Mouse (Mus musculus): ENCODE results near the gene Fam43a. TPM values are rescaled to one million over a fixed set of nuclear protein-coding genes. Genes with fewer than 3 reads are reported as not detected.
A peak's percentile ranks its signal among the peaks of the same experiment; 100 is the strongest.

Fam43a gene
- polyA plus RNA-seq, 1 experiment, result 19.4 TPM

DNA sequence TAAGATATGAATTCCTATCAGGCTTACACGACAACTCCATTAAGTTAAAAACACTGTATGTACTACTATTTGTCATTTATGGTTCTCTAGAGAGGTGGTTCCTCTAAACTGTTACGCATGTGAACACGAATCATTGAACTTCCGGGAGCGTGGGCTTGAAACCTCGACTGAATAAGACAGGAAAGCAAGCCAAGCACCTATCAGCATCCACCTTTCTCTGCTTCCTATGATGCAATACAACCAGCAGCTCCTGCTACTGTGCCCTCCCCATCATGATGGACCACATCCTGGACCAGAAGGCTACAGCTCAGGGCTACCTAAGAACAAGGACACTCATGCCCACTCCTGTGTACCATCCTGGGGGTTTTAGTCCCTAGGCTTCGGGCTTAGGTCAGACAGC is 24.1 kb downstream of the Fam43a start:
- TF ChIP-seq POLR2A (IDR thresholded peaks at IDR 0.05; ENCODE audit: low read depth, low read length) (no peak), CTCF (IDR thresholded peaks at IDR 0.05; ENCODE audit: borderline replicate concordance, insufficient read depth, low read length) (no peak)
- no peaks in the 10 kb centered on the region for H3K4me1 ChIP-seq (ENCODE audit: control insufficient read depth, insufficient read depth, low read length)
- H3K4me3 ChIP-seq (ENCODE audit: insufficient read depth, low read length), result no peak overlapping the region
- no peak overlapping the region for H3K27ac ChIP-seq (ENCODE audit: insufficient read depth, low read length)

DNA sequence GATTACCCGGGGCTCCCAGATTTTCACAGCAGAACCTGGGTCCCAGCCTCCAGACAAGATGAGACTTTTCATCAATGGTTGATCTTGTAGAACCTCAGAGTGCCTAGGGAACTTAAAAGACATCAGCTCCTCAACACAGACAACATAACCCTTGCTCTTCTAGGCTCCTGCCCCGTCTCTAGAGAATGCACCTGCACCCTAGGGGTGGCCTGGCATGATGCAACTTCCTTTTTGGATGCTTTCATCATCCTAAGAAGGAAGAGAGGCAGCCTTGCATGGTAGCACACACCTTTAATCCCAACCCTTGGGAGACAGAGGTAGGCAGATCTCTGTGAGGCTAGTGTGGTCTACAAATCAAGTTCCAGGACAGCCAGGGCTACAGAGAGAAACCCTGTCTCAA is 25.1 kb downstream of the Fam43a start:
- Histone ChIP-seq H3K27ac (ENCODE audit: insufficient read depth, low read length) (no peak overlapping the region), H3K4me1 (ENCODE audit: control insufficient read depth, insufficient read depth, low read length) (no peaks in the 10 kb centered on the region), H3K4me3 (ENCODE audit: insufficient read depth, low read length) (no peak overlapping the region)
- TF ChIP-seq POLR2A (IDR thresholded peaks at IDR 0.05; ENCODE audit: low read depth, low read length) (no peak), CTCF (IDR thresholded peaks at IDR 0.05; ENCODE audit: borderline replicate concordance, insufficient read depth, low read length) (no peak)

DNA sequence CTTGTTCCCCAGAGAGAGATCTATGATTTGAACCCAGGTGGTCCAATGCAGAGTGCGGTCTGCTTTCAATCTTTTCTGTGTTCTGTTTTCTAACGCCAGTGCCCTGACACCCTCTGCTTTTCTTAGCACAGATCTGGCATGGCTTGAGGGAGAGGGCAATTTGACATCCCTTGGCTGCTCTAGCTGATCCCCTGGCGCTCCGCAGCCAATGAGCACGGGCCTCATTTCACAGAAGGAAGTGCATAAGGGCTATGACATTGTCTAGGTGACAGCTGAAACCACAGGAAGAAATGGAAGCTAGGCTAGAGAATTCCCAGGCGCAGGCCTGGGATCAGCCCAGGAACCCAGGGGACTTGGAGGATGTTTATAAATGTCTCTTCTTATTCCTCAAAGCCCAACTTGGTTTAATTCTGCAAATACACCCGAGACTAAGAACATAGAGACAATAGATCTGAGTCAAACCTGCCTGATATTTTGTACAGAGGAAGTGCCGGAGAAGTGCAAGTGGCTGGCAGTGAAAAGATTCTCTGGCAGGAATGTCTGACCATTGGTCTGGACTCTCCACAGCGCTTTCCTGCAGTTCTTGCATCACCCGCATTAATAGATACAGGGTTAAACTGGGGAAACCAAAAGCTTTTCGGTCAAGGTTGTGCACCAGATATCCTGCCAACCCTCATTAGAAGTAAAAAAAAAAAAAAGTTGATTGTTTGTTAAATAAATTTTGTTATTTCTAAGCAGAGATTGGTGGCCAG is 28.2 kb downstream of the Fam43a start:
- H3K27ac ChIP-seq (ENCODE audit: insufficient read depth, low read length), result no peak overlapping the region
- TF ChIP-seq CTCF (IDR thresholded peaks at IDR 0.05; ENCODE audit: borderline replicate concordance, insufficient read depth, low read length) (no peak), POLR2A (IDR thresholded peaks at IDR 0.05; ENCODE audit: low read depth, low read length) (no peak)

DNA sequence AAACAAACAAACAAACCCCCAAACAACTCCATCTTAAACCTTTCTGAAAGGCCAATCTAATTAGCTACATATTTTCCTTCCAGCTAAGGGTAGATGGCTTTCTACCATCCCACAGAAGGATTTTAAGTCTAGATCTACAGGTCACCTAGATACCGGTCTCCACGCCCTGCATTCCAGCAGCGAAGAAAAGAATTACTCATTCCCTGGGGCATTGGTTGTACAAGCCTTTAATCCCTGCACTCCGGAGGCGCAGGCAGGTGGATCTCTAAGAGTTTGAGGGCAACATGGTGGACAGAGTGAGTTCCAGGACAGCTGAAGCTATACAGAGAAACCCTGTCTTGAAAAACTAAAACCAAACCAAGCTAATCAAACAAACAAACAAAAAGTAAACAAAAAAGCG is 28.9 kb downstream of the Fam43a start:
- no peak for TF ChIP-seq POLR2A (IDR thresholded peaks at IDR 0.05; ENCODE audit: low read depth, low read length)
- no peak for TF ChIP-seq CTCF (IDR thresholded peaks at IDR 0.05; ENCODE audit: borderline replicate concordance, insufficient read depth, low read length)
- no peak overlapping the region for H3K4me3 ChIP-seq (ENCODE audit: insufficient read depth, low read length)
- H3K27ac ChIP-seq (ENCODE audit: insufficient read depth, low read length), result no peak overlapping the region
- no peaks in the 10 kb centered on the region for H3K4me1 ChIP-seq (ENCODE audit: control insufficient read depth, insufficient read depth, low read length)

More for the DNA sequence above, 28.2 kb downstream of the Fam43a start:
- Histone ChIP-seq H3K4me1 (ENCODE audit: control insufficient read depth, insufficient read depth, low read length) (no peaks in the 10 kb centered on the region), H3K4me3 (ENCODE audit: insufficient read depth, low read length) (no peak overlapping the region)

DNA sequence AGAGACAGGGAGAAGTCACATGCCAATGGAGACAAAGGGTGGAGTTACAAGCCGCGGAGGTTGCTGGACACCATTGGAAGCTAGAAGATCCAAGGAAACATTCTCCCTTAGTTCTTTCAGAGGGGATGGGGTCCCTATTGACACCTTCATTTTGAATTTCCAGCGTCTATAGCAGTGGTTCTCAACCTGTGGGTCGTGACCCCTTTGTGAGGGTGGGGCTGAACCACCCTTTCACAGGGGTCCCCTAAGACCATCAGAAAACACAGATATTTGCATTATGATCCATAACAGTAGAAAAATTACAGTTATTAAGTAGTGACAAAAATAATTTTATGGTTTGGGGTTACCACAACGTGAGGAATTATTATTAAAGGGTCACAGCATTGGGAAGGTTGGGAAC is 30.0 kb downstream of the Fam43a start:
- Histone ChIP-seq H3K27ac (ENCODE audit: insufficient read depth, low read length) (no peak overlapping the region), H3K4me3 (ENCODE audit: insufficient read depth, low read length) (no peak overlapping the region), H3K4me1 (ENCODE audit: control insufficient read depth, insufficient read depth, low read length) (no peaks in the 10 kb centered on the region)
- TF ChIP-seq POLR2A (IDR thresholded peaks at IDR 0.05; ENCODE audit: low read depth, low read length), result no peak
- TF ChIP-seq CTCF (IDR thresholded peaks at IDR 0.05; ENCODE audit: borderline replicate concordance, insufficient read depth, low read length), result no peak

DNA sequence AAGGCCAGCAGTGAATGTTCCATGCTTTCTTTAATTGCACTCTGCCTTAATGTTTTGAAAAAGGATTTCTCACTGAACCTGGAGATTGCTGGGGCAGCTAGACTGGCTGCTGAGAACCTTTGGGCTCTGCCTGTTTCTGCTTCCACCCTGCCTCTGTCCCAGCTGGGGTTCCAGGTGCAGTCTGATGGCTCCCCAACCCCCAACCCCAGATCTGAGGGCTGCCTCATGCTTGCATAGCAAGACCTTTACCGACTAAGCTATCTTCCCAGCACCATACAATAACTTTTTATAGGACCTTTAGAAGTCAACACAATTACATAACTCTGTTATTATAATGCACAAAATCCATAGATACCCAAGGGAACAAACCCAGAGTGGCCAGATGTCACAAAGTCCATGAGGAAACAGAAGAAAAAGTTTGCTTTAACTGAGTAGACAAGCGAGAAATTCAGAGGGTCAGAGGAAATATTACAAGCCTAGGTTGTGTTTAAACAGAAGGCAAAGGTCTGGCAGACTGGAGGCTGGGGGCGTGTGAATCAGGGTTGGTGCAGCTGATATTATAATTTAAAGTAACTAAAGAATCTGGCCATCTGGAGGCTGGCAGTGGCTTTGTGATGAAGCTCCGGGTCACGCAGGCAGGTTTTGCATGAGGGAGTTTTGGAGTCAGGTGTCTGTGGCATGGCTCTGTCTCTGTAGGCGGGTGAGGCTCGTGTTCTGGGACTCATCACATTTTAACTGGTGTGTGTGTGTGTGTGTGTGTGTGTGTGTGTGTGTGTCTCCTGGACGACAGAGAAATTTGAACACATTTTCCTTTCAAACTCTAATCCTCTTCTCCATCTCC is 34.6 kb downstream of the Fam43a start:
- TF ChIP-seq POLR2A (IDR thresholded peaks at IDR 0.05; ENCODE audit: low read depth, low read length) (no peak), CTCF (IDR thresholded peaks at IDR 0.05; ENCODE audit: borderline replicate concordance, insufficient read depth, low read length) (no peak)
- H3K27ac ChIP-seq (ENCODE audit: insufficient read depth, low read length), result no peak overlapping the region
- no peak overlapping the region for H3K4me3 ChIP-seq (ENCODE audit: insufficient read depth, low read length)
- H3K4me1 ChIP-seq (ENCODE audit: control insufficient read depth, insufficient read depth, low read length), result no peaks in the 10 kb centered on the region

DNA sequence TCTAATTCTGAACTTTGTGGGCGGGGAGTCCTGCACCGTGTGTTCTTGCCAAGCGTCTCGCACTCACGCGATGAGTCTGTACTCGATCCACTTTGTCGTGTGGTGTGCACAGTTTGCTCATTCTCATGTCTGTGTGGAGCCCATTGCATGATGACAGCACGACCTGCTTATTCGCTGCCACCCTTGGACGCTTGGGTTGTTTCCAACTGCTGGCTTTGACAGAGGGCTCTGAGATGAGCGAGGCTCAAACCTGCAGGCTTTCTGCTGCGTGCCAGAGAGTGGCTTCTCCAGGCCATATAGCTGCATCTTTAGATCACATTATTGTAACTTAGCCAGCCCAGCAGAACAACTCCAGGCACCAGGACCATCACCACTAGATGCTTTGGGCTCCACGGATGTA is 39.1 kb downstream of the Fam43a start:
- Histone ChIP-seq H3K27ac (ENCODE audit: insufficient read depth, low read length) (no peak overlapping the region), H3K4me3 (ENCODE audit: insufficient read depth, low read length) (no peak overlapping the region), H3K4me1 (ENCODE audit: control insufficient read depth, insufficient read depth, low read length) (no peaks in the 10 kb centered on the region)
- TF ChIP-seq POLR2A (IDR thresholded peaks at IDR 0.05; ENCODE audit: low read depth, low read length) (no peak), CTCF (IDR thresholded peaks at IDR 0.05; ENCODE audit: borderline replicate concordance, insufficient read depth, low read length) (no peak)

DNA sequence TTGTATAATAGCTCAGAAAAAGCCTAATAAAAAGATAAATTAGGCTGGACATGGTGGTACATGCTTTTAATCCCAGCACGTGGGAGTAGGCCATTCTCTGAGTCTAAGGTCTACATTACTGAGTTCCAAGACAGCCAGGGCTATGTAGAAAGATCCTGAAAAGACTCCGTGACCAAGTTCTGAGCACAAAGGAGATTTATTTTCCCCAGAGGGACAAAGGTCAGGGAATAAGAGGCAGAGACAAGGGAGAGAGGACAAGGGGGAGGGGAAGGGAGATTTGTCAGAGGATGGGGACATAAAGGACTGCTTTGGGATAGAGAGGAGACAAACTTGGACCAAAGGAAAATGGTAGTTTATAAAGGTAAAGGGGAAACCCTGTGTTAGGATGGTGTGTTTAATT is 41.1 kb downstream of the Fam43a start:
- no peak overlapping the region for H3K4me3 ChIP-seq (ENCODE audit: insufficient read depth, low read length)
- 0 out of 2 replicates have a peak, but pooled peaks cover 2% of the 10 kb centered on the region for H3K4me1 ChIP-seq (ENCODE audit: control insufficient read depth, insufficient read depth, low read length)
- no peak overlapping the region for H3K27ac ChIP-seq (ENCODE audit: insufficient read depth, low read length)
- TF ChIP-seq POLR2A (IDR thresholded peaks at IDR 0.05; ENCODE audit: low read depth, low read length) (no peak), CTCF (IDR thresholded peaks at IDR 0.05; ENCODE audit: borderline replicate concordance, insufficient read depth, low read length) (no peak)

DNA sequence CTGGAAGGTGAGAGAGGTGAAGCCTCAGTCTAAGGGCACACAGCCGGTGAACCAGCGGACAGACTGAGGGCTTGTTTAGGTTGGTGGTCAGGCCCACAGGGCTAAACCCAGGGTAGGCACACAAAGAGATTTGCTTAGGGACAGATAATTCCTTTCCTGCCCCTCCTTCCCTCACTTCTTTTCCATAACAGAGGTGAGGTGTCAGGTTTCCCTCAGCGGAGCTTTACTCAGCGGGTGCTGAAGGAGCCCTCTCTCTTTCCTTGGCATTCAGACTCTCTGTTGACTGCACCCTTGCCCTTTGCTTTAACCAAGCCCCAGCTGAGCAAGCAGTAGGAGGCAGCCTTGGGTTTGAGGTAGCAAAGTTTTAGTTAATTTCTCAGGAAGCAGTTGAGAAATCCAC is 41.9 kb downstream of the Fam43a start:
- Histone ChIP-seq H3K4me3 (ENCODE audit: insufficient read depth, low read length) (no peak overlapping the region), H3K27ac (ENCODE audit: insufficient read depth, low read length) (no peak overlapping the region), H3K4me1 (ENCODE audit: control insufficient read depth, insufficient read depth, low read length) (0 out of 2 replicates have a peak, but pooled peaks cover 2% of the 10 kb centered on the region)
- TF ChIP-seq POLR2A (IDR thresholded peaks at IDR 0.05; ENCODE audit: low read depth, low read length) (no peak), CTCF (IDR thresholded peaks at IDR 0.05; ENCODE audit: borderline replicate concordance, insufficient read depth, low read length) (no peak)

DNA sequence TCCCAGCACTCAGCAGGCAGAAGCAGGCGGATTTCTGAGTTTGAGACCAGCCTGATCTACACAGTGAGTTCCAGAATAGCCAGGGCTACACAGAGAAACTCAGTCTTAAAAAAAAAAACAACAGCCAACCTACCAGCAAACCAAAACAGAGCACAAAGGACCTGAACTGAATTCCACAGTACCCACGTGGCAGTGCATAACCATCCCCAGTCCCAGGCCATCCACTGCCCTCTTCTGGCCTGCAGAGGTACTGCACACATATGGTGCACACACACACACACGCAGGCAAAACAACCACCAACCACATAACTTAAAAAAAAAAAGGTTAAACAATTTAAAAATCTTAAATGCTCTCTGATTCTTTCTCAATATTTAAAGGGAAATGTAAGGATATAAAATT is 42.7 kb downstream of the Fam43a start:
- peak; percentile 41; the same call in 1 of the 2 replicates for TF ChIP-seq CTCF (IDR thresholded peaks at IDR 0.05; ENCODE audit: borderline replicate concordance, insufficient read depth, low read length)
- TF ChIP-seq POLR2A (IDR thresholded peaks at IDR 0.05; ENCODE audit: low read depth, low read length), result no peak
- 0 out of 2 replicates have a peak, but pooled peaks cover 2% of the 10 kb centered on the region for H3K4me1 ChIP-seq (ENCODE audit: control insufficient read depth, insufficient read depth, low read length)
- H3K4me3 ChIP-seq (ENCODE audit: insufficient read depth, low read length), result no peak overlapping the region
- no peak overlapping the region for H3K27ac ChIP-seq (ENCODE audit: insufficient read depth, low read length)

Data from embryonic fibroblast, embryonic 13.5 days (primary cell).